Mouse (Mus musculus) G1E (cell line): Measurements from ENCODE around the gene Ran.

ENCODE experiments used
- CTCF ChIP-seq: IDR thresholded peaks from 2 replicates; pipeline ENCODE4 v1.5.1; 2012; ENCODE audit warnings: low read depth, low read length, inconsistent platforms, mixed read lengths
- GATA1 ChIP-seq: IDR thresholded peaks from 2 replicates; pipeline ENCODE4 v1.6.1; 2012; ENCODE audit warnings: borderline replicate concordance, low read length, inconsistent platforms, mixed read lengths
- POLR2AphosphoS5 ChIP-seq: IDR thresholded peaks from 2 replicates; pipeline ENCODE4 v1.6.1; 2012; ENCODE audit warnings: low read depth, low read length, inconsistent platforms; ENCODE audit not compliant: insufficient replicate concordance
- TAL1 ChIP-seq: conservative IDR thresholded peaks from 2 replicates; pipeline ENCODE4 v1.6.1; 2012; ENCODE audit warnings: low read depth, low read length, inconsistent platforms, mixed read lengths

DNA sequence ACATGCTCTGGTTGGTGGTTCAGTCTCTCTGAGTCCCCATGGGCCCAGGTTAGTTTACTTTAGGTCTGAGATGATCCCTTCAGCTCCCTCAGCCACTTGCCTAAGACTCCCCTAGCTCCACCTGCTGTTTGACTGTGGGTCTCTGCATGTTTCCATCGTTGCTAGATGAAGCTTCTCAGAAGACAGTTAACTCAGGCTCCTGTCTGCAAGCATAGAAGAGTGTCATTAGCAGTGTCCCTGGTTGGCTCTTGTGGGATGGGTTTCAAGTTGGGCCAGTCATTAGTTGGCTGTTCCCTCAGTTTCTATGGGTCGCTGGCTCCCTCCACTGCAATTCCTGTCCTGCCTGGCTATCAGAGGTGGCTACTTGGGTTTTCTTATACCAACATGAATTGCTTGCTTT is 5.2 kb downstream of the Ran start:
- no peak for TF ChIP-seq CTCF
- TF ChIP-seq TAL1: no peak
- TF ChIP-seq GATA1: no peak
- TF ChIP-seq POLR2AphosphoS5: no peak; the same call in 1 of the 2 replicates
